7 mouse cellular contexts compared by ENCODE assay signal in the genomic region with DNA sequence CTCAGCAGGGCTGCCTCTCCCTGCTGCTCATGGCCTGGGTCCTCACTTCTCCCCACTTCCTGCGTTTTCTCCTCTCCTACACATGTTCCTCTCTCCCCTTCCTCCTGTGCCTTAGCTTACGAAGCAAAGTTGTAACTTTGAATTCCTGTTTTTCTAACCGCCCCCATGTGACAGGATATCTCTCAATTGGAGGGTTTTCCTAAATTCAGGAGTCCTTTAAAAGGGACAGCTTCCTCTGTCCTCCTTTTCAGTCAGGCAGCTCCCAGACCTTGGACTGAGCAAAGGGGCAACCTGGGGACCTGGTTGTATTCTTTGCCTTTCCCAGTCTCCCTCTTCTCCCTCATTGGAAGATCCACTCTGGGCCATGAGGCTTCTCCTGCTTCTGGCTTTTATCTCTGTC. TPM values are rescaled to one million over a fixed set of nuclear protein-coding genes. Genes with fewer than 3 reads are reported as not detected.
DNase-seq lines count a peak whose midpoint lies in the region; ATAC-seq lines count a peak whose summit lies in the region.

Gene Mrc1 (plus strand): TSS at position 244 of the 400 bp plus-strand sequence.

- no peak for ATAC-seq in erythroid progenitor cell, adult 5-6 weeks (replicated peaks; ENCODE audit: low FRiP score, poor library complexity, severe bottlenecking)

- intact Hi-C loops in heart, postnatal 25 days (cut with DNase I) = no loop called here

- DNase-seq in thymus, postnatal 4 days = peak; percentile 16
- no peak for DNase-seq in thymus, adult 18-20 months
- DNase-seq in heart, postnatal 25 days (ENCODE audit: low spot score) = no peak
- no peak for DNase-seq in embryo, embryonic 9.5 days (ENCODE audit: extremely low spot score)
- no peak for DNase-seq in kidney, adult 9 months
- DNase-seq in kidney, adult 8-10 months = no peak

RNA-seq across cellular contexts. Expression of gene Mrc1, which starts in this region (rescaled TPM):
- total RNA-seq in erythroid progenitor cell, adult 5-6 weeks (2015; ENCODE audit: low replicate concordance) = 40.7 and 43.6 TPM in 2 replicates
- 34.5 and 37.7 TPM in 2 replicates for total RNA-seq in erythroid progenitor cell, adult 5-6 weeks (2017; ENCODE audit: low replicate concordance)
- 10 to 100 TPM; 17.5 to 20.0 TPM for total RNA-seq in heart, postnatal 25 days (2021)
